Mouse (Mus musculus) embryonic facial prominence, embryonic 14.5 days (tissue): ENCODE results near the gene Atp1b3. TPM values are rescaled to one million over a fixed set of nuclear protein-coding genes. Genes with fewer than 3 reads are reported as not detected.
A peak's percentile ranks its signal among the peaks of the same experiment; 100 is the strongest.

ENCODE experiments used
- ATAC-seq: fragments of 200-750 bp; cut with Nextera tagmentation; 2 replicates; pipeline ENCODE4 v1.8.0; 2017; ENCODE audit warnings: low read depth, moderate number of reproducible peaks, moderate TSS enrichment
- DNase-seq: peaks from one replicate; pipeline ENCODE4 v3.0.0-alpha.2; 2015; ENCODE audit warnings: low spot score
- H3K27ac ChIP-seq: fragments of 300-500 bp; sonication (generic); replicated peaks from 2 replicates; pipeline ENCODE4 v1.5.1; 2014; ENCODE audit warnings: low read depth, mild to moderate bottlenecking, low read length, moderate library complexity
- H3K27me3 ChIP-seq: fragments of 300-500 bp; sonication (generic); replicated peaks from 2 replicates; pipeline ENCODE4 v1.6.1; 2014; ENCODE audit warnings: low read length; ENCODE audit not compliant: control insufficient read depth, insufficient read depth
- H3K36me3 ChIP-seq: fragments of 300-500 bp; sonication (generic); 2 replicates; pipeline ENCODE4 v1.6.1; 2014; ENCODE audit warnings: low read length, mixed read lengths; ENCODE audit not compliant: control insufficient read depth, insufficient read depth
- H3K4me1 ChIP-seq: fragments of 300-500 bp; sonication (generic); 2 replicates; pipeline ENCODE4 v1.6.1; 2014; ENCODE audit warnings: antibody characterized with exemption, low read length; ENCODE audit not compliant: control insufficient read depth, insufficient read depth
- H3K4me2 ChIP-seq: fragments of 300-500 bp; sonication (generic); 2 replicates; pipeline ENCODE4 v1.6.1; 2014; ENCODE audit warnings: low read depth, mild to moderate bottlenecking, low read length, moderate library complexity, mixed read lengths
- H3K4me3 ChIP-seq: fragments of 300-500 bp; sonication (generic); 2 replicates; pipeline ENCODE4 v1.5.1; 2014; ENCODE audit warnings: low read depth, mild to moderate bottlenecking, low read length
- H3K9ac ChIP-seq: fragments of 300-500 bp; sonication (generic); 2 replicates; pipeline ENCODE4 v1.6.1; 2014; ENCODE audit warnings: low read depth, mild to moderate bottlenecking, low read length, moderate library complexity, mixed read lengths
- H3K9me3 ChIP-seq: fragments of 300-500 bp; sonication (generic); 2 replicates; pipeline ENCODE4 v1.6.1; 2016; ENCODE audit warnings: low read length; ENCODE audit not compliant: control insufficient read depth
- WGBS: fragments of 180-500 bp; shearing (Covaris S2); extraction: QIAGEN DNeasy Blood & Tissue Kit; methylation state at CpG from one replicate; pipeline ENCODE4 v1.1.7; 2014; 5-methylcytosine and 5-hydroxymethylcytosine counted together
- polyA plus RNA-seq: library from polyadenylated mRNA; unstranded; fragments of >200 nt; fragmentation: Nextera tagmentation; extraction: Ambion mirVana; gene quantifications from 2 replicates; pipeline ENCODE4 v1.2.1, GENCODE M21; 2014

The Atp1b3 gene
- polyA plus RNA-seq, 1 experiment from 2014 or later: 157 TPM

GRCm38 (mm10) chr9:96322411-96323152, 41.7 kb downstream of the Atp1b3 start:
- H3K36me3 ChIP-seq: peaks cover 24% of the 10 kb centered on the region; the same call in 1 of the 2 replicates
- no peaks in the 10 kb centered on the region for H3K9me3 ChIP-seq
- no peak overlapping the region for H3K27ac ChIP-seq
- H3K4me1 ChIP-seq: no peaks in the 10 kb centered on the region
- no peak overlapping the region for H3K9ac ChIP-seq
- H3K4me3 ChIP-seq: no peak overlapping the region
- DNase-seq (no peak), ATAC-seq (no peak)
- 88% methylated on average over 15 of the region's 15 CpGs for WGBS
- H3K4me2 ChIP-seq: no peak overlapping the region
- H3K27me3 ChIP-seq: no peaks in the 10 kb centered on the region

GRCm38 (mm10) chr9:96320551-96320980, 43.7 kb downstream of the Atp1b3 start:
- H3K27me3 ChIP-seq: no peaks in the 10 kb centered on the region
- H3K4me3 ChIP-seq: no peak overlapping the region
- H3K4me2 ChIP-seq: no peak overlapping the region
- H3K4me1 ChIP-seq: no peaks in the 10 kb centered on the region
- ATAC-seq (no peak), DNase-seq (no peak)
- H3K9ac ChIP-seq: no peak overlapping the region
- no peak overlapping the region for H3K27ac ChIP-seq
- H3K36me3 ChIP-seq: peaks cover 36% of the 10 kb centered on the region
- 83% methylated on average over 6 of the region's 6 CpGs for WGBS
- no peaks in the 10 kb centered on the region for H3K9me3 ChIP-seq

GRCm38 (mm10) chr9:96319333-96319732, 44.9 kb downstream of the Atp1b3 start:
- no peak for ATAC-seq
- peaks cover 46% of the 10 kb centered on the region for H3K36me3 ChIP-seq

GRCm38 (mm10) chr9:96312074-96312473, 52.2 kb downstream of the Atp1b3 start:
- ATAC-seq: no peak
- H3K9me3 ChIP-seq: no peaks in the 10 kb centered on the region
- H3K27ac ChIP-seq: no peak overlapping the region
- no peak overlapping the region for H3K9ac ChIP-seq
- H3K4me1 ChIP-seq: no peaks in the 10 kb centered on the region
- no peak overlapping the region for H3K4me2 ChIP-seq
- DNase-seq: no peak
- no peaks in the 10 kb centered on the region for H3K27me3 ChIP-seq
- H3K4me3 ChIP-seq: no peak overlapping the region
- H3K36me3 ChIP-seq: peaks cover 59% of the 10 kb centered on the region
- WGBS: 95% methylated on average over 3 of the region's 3 CpGs

More at GRCm38 (mm10) chr9:96319333-96319732, 44.9 kb downstream of the Atp1b3 start:
- WGBS: 92% methylated on average over 5 of the region's 5 CpGs
- Histone ChIP-seq H3K9ac (no peak overlapping the region), H3K4me1 (no peaks in the 10 kb centered on the region), H3K4me2 (no peak overlapping the region), H3K4me3 (no peak overlapping the region), H3K27me3 (no peaks in the 10 kb centered on the region), H3K9me3 (no peaks in the 10 kb centered on the region), H3K27ac (no peak overlapping the region)
- no peak for DNase-seq

- H3K9ac ChIP-seq: no peak overlapping the region
- no peaks in the 10 kb centered on the region for H3K9me3 ChIP-seq
- no peaks in the 10 kb centered on the region for H3K27me3 ChIP-seq
- H3K4me1 ChIP-seq: no peaks in the 10 kb centered on the region
- 89% methylated on average over 3 of the region's 3 CpGs for WGBS
- no peak overlapping the region for H3K4me3 ChIP-seq
- ATAC-seq: no peak
- no peak overlapping the region for H3K27ac ChIP-seq
- H3K36me3 ChIP-seq: peaks cover 53% of the 10 kb centered on the region
- DNase-seq: no peak
- H3K4me2 ChIP-seq: no peak overlapping the region
These were observed 55.4 kb downstream of the Atp1b3 start for GRCm38 (mm10) chr9:96308816-96309215.

GRCm38 (mm10) chr9:96299324-96300008, 64.8 kb downstream of the Atp1b3 start:
- no peak overlapping the region for H3K9ac ChIP-seq
- H3K4me2 ChIP-seq: no peak overlapping the region
- no peak for DNase-seq
- no peak for ATAC-seq
- 93% methylated on average over 3 of the region's 3 CpGs for WGBS
- peaks cover 46% of the 10 kb centered on the region for H3K36me3 ChIP-seq
- no peaks in the 10 kb centered on the region for H3K27me3 ChIP-seq
- no peaks in the 10 kb centered on the region for H3K4me1 ChIP-seq
- H3K9me3 ChIP-seq: no peaks in the 10 kb centered on the region
- H3K4me3 ChIP-seq: no peak overlapping the region
- H3K27ac ChIP-seq: no peak overlapping the region

- Histone ChIP-seq H3K9me3 (no peaks in the 10 kb centered on the region), H3K4me2 (no peak overlapping the region), H3K27ac (no peak overlapping the region), H3K36me3 (peaks cover 45% of the 10 kb centered on the region), H3K4me1 (no peaks in the 10 kb centered on the region), H3K27me3 (no peaks in the 10 kb centered on the region), H3K4me3 (no peak overlapping the region), H3K9ac (no peak overlapping the region)
- DNase-seq (no peak), ATAC-seq (no peak)
- 97% methylated on average over 7 of the region's 7 CpGs for WGBS
These were observed 72.1 kb downstream of the Atp1b3 start for GRCm38 (mm10) chr9:96292144-96292543.

- DNase-seq: peak; percentile 42
- ATAC-seq: no peak
- H3K36me3 ChIP-seq: peaks cover 10% of the 10 kb centered on the region; the same call in 1 of the 2 replicates
- H3K27ac ChIP-seq: no peak overlapping the region
- no peak overlapping the region for H3K4me3 ChIP-seq
- no peak overlapping the region for H3K9ac ChIP-seq
- H3K27me3 ChIP-seq: no peaks in the 10 kb centered on the region
- WGBS: 11% methylated on average over 1 of the region's 1 CpGs
- no peaks in the 10 kb centered on the region for H3K4me1 ChIP-seq
- no peaks in the 10 kb centered on the region for H3K9me3 ChIP-seq
- H3K4me2 ChIP-seq: no peak overlapping the region
These were observed 79.3 kb downstream of the Atp1b3 start for GRCm38 (mm10) chr9:96284916-96285315.
